In genomic region chr7:141042539-141042938, GRCm38 (mm10) we compare ENCODE assay signal across 14 mouse cellular contexts. TPM values are rescaled to one million over a fixed set of nuclear protein-coding genes. Genes with fewer than 3 reads are reported as not detected.
DNase-seq lines count a peak whose midpoint lies in the region; ATAC-seq and TF ChIP-seq lines count a peak whose summit lies in the region.
"Had no signal": no experiment of that assay in that cellular context is flagged by ENCODE, and none has a peak within 500 bp of the region (broad histone marks: within the 10 kb centered on the region; RNA-seq: fewer than 3 reads in every experiment).

No protein-coding gene starts in this region.

- no peak overlapping the region for H3K9ac ChIP-seq in ES-Bruce4 (ENCODE audit: low read depth, poor library complexity, severe bottlenecking)
- H3K9ac ChIP-seq in intestine, embryonic 16.5 days (ENCODE audit: low read depth, low read length): peak overlapping the region; percentile 37; the same call in 1 of the 2 replicates
- H3K9ac ChIP-seq in liver, postnatal 0 days (replicated peaks): no peak overlapping the region
- H3K9ac ChIP-seq in forebrain, embryonic 11.5 days (ENCODE audit: low read length): no peak overlapping the region
- no peak overlapping the region for H3K9ac ChIP-seq in midbrain, embryonic 14.5 days (replicated peaks; ENCODE audit: low read length)
- H3K9ac ChIP-seq: heart, embryonic 12.5 days; hindbrain, embryonic 13.5 days had no signal

- H3K4me1 ChIP-seq in ES-Bruce4 (ENCODE audit: control insufficient read depth, insufficient read depth, low read length): peaks cover 8% of the 10 kb centered on the region
- peaks cover 26% of the 10 kb centered on the region for H3K4me1 ChIP-seq in intestine, embryonic 16.5 days (ENCODE audit: control insufficient read depth, insufficient read depth, low read length)
- H3K4me1 ChIP-seq in liver, postnatal 0 days (ENCODE audit: insufficient read depth): peaks cover 31% of the 10 kb centered on the region
- H3K4me1 ChIP-seq in forebrain, embryonic 11.5 days (replicated peaks; ENCODE audit: control insufficient read depth, insufficient read depth, low read length): no peaks in the 10 kb centered on the region
- H3K4me1 ChIP-seq in midbrain, embryonic 14.5 days (ENCODE audit: control insufficient read depth, insufficient read depth, low read length): 0 out of 2 replicates have a peak, but pooled peaks cover 3% of the 10 kb centered on the region

- no peak overlapping the region for H3K4me2 ChIP-seq in intestine, embryonic 16.5 days (ENCODE audit: low read depth, low read length)
- H3K4me2 ChIP-seq in liver, postnatal 0 days (ENCODE audit: low read depth, low read length): peak overlapping the region; percentile 13; the same call in 1 of the 2 replicates
- no peak overlapping the region for H3K4me2 ChIP-seq in forebrain, embryonic 11.5 days (ENCODE audit: low read depth, low read length, severe bottlenecking)
- H3K4me2 ChIP-seq in midbrain, embryonic 14.5 days (ENCODE audit: low read length): no peak overlapping the region
- H3K4me2 ChIP-seq: heart, embryonic 12.5 days; hindbrain, embryonic 13.5 days had no signal

- 0 out of 2 replicates have a peak, but pooled peaks have one; percentile 50 for TF ChIP-seq EP300 in ES-Bruce4 (IDR thresholded peaks at IDR 0.05; ENCODE audit: insufficient read depth, low read depth, low read length)
- TF ChIP-seq EP300 in liver, postnatal 0 days (IDR thresholded peaks at IDR 0.05; ENCODE audit: low read depth): peak; percentile 87

- H3K4me3 ChIP-seq in ES-Bruce4 (ENCODE audit: low read depth, low read length): no peak overlapping the region
- no peak overlapping the region for H3K4me3 ChIP-seq in intestine, embryonic 16.5 days (ENCODE audit: low read length)
- H3K4me3 ChIP-seq in liver, postnatal 0 days (ENCODE audit: low read depth, low read length): no peak overlapping the region
- H3K4me3 ChIP-seq in forebrain, embryonic 11.5 days (ENCODE audit: low read depth, low read length): no peak overlapping the region
- no peak overlapping the region for H3K4me3 ChIP-seq in midbrain, embryonic 14.5 days (replicated peaks; ENCODE audit: low read depth, low read length)
- H3K4me3 ChIP-seq: heart, embryonic 12.5 days; hindbrain, embryonic 13.5 days had no signal

- DNase-seq in c-Kit-positive CD71-positive TER-119-negative erythroid progenitor cells, embryonic 14.5 days (ENCODE audit: low read depth): peak; percentile 72
- DNase-seq in liver, postnatal 0 days: peak; percentile 24
- no peak for DNase-seq in forebrain, embryonic 11.5 days (ENCODE audit: low spot score)
- DNase-seq in frontal cortex, postnatal 14 days (ENCODE audit: low spot score in 2 of 2): no peak
- DNase-seq in midbrain, embryonic 14.5 days: no peak
- DNase-seq: lung, postnatal 4 days; thymus, postnatal 25 days had no signal

- no peaks in the 10 kb centered on the region for H3K27me3 ChIP-seq in ES-Bruce4 (ENCODE audit: control insufficient read depth, insufficient read depth, low read length, poor library complexity, severe bottlenecking)
- H3K27me3 ChIP-seq in intestine, embryonic 16.5 days (replicated peaks; ENCODE audit: control insufficient read depth, insufficient read depth, low read length): no peaks in the 10 kb centered on the region
- H3K27me3 ChIP-seq in liver, postnatal 0 days (ENCODE audit: insufficient read depth, low read length): no peaks in the 10 kb centered on the region
- no peaks in the 10 kb centered on the region for H3K27me3 ChIP-seq in forebrain, embryonic 11.5 days (ENCODE audit: control insufficient read depth, insufficient read depth, low read length)
- no peaks in the 10 kb centered on the region for H3K27me3 ChIP-seq in midbrain, embryonic 14.5 days (ENCODE audit: control insufficient read depth, insufficient read depth, low read length)
- H3K27me3 ChIP-seq: hindbrain, embryonic 13.5 days had no signal

- H3K9me3 ChIP-seq in ES-Bruce4 (replicated peaks; ENCODE audit: control insufficient read depth, insufficient read depth, low read length, poor library complexity, severe bottlenecking): no peaks in the 10 kb centered on the region
- no peaks in the 10 kb centered on the region for H3K9me3 ChIP-seq in intestine, embryonic 16.5 days (ENCODE audit: control insufficient read depth, low read length)
- H3K9me3 ChIP-seq in liver, postnatal 0 days (ENCODE audit: low read length): no peaks in the 10 kb centered on the region
- H3K9me3 ChIP-seq in forebrain, embryonic 11.5 days (ENCODE audit: control insufficient read depth, low read length): no peaks in the 10 kb centered on the region
- H3K9me3 ChIP-seq in midbrain, embryonic 14.5 days (ENCODE audit: control insufficient read depth, low read length): no peaks in the 10 kb centered on the region
- H3K9me3 ChIP-seq: heart, embryonic 12.5 days; hindbrain, embryonic 13.5 days had no signal

- H3K27ac ChIP-seq in ES-Bruce4 (ENCODE audit: insufficient read depth, low read length): peak overlapping the region; percentile 12; the same call in 1 of the 2 replicates
- peak overlapping the region; percentile 82 for H3K27ac ChIP-seq in intestine, embryonic 16.5 days (ENCODE audit: low read length)
- 0 out of 2 replicates have a peak overlapping the region, but pooled peaks have one; percentile 24 for H3K27ac ChIP-seq in liver, postnatal 0 days (ENCODE audit: low read depth)
- no peak overlapping the region for H3K27ac ChIP-seq in forebrain, embryonic 11.5 days (ENCODE audit: low read depth, low read length)
- no peak overlapping the region for H3K27ac ChIP-seq in midbrain, embryonic 14.5 days (replicated peaks; ENCODE audit: low read depth, low read length)
- H3K27ac ChIP-seq: hindbrain, embryonic 13.5 days had no signal

- WGBS in intestine, embryonic 16.5 days: 37% methylated on average over 4 of the region's 4 CpGs
- WGBS in liver, postnatal 0 days (ENCODE audit: insufficient replicate concordance): 43% methylated on average over 4 of the region's 4 CpGs
- 46% methylated on average over 4 of the region's 4 CpGs for WGBS in forebrain, embryonic 11.5 days
- whole genome bisulfite sequencing in midbrain, embryonic 14.5 days: 66% methylated on average over 4 of the region's 4 CpGs

- TF ChIP-seq CTCF in ES-Bruce4 (IDR thresholded peaks at IDR 0.05; ENCODE audit: low read depth, low read length): no peak
- TF ChIP-seq CTCF in liver, postnatal 0 days (IDR thresholded peaks at IDR 0.05; ENCODE audit: low read depth): no peak

- peak; percentile 77 for ATAC-seq in intestine, embryonic 16.5 days
- peak; percentile 62 for ATAC-seq in liver, postnatal 0 days
- ATAC-seq in forebrain, embryonic 11.5 days (replicated peaks; ENCODE audit: low FRiP score): no peak
- ATAC-seq in midbrain, embryonic 14.5 days (ENCODE audit: low FRiP score, low TSS enrichment): no peak

- no peak for TF ChIP-seq POLR2A in ES-Bruce4 (IDR thresholded peaks at IDR 0.05; ENCODE audit: insufficient read depth, low read length)

- no peaks in the 10 kb centered on the region for H3K36me3 ChIP-seq in ES-Bruce4 (ENCODE audit: control insufficient read depth, insufficient read depth, low read length, poor library complexity, severe bottlenecking)
- no peaks in the 10 kb centered on the region for H3K36me3 ChIP-seq in intestine, embryonic 16.5 days (ENCODE audit: control insufficient read depth, insufficient read depth, low read length)
- H3K36me3 ChIP-seq in liver, postnatal 0 days (replicated peaks; ENCODE audit: insufficient read depth, low read length): no peaks in the 10 kb centered on the region
- no peaks in the 10 kb centered on the region for H3K36me3 ChIP-seq in forebrain, embryonic 11.5 days (ENCODE audit: control insufficient read depth, insufficient read depth, low read length)
- H3K36me3 ChIP-seq in midbrain, embryonic 14.5 days (ENCODE audit: control insufficient read depth, insufficient read depth, low read length): no peaks in the 10 kb centered on the region
- H3K36me3 ChIP-seq: heart, embryonic 12.5 days; hindbrain, embryonic 13.5 days had no signal

RNA-seq across cellular contexts. Expression of gene Gm17387, which starts 13.6 kb away (rescaled TPM):
- not detected in 2 replicates for polyA plus RNA-seq in ES-Bruce4 (2011; ENCODE audit: insufficient read depth, insufficient read length, low read depth, missing spikeins)
- not detected in 2 replicates for polyA plus RNA-seq in intestine, embryonic 16.5 days (2015; fragmentation: Nextera tagmentation; extraction: Ambion mirVana)
- polyA plus RNA-seq in liver, postnatal 0 days (2015; fragmentation: Nextera tagmentation; extraction: Ambion mirVana): not detected in 2 replicates
- polyA plus RNA-seq in forebrain, embryonic 11.5 days (2014; fragmentation: Nextera tagmentation; extraction: Ambion mirVana): not detected in 2 replicates
- not detected in 2 replicates for polyA plus RNA-seq in midbrain, embryonic 14.5 days (2014; fragmentation: Nextera tagmentation; extraction: Ambion mirVana)
- polyA plus RNA-seq: frontal cortex, adult 2 months; heart, embryonic 12.5 days; hindbrain, embryonic 13.5 days; kidney, postnatal 0 days; spleen, adult 2 months had no signal

RNA-seq across cellular contexts. Expression of gene B4galnt4, which starts 18.4 kb away (rescaled TPM):
- 18.3 and 22.2 TPM in 2 replicates for polyA plus RNA-seq in ES-Bruce4 (2011; ENCODE audit: insufficient read depth, insufficient read length, low read depth, missing spikeins)
- polyA plus RNA-seq in intestine, embryonic 16.5 days (2015; fragmentation: Nextera tagmentation; extraction: Ambion mirVana): 7.2 and 7.3 TPM in 2 replicates
- polyA plus RNA-seq in liver, postnatal 0 days (2015; fragmentation: Nextera tagmentation; extraction: Ambion mirVana): 0.15 and 0.34 TPM in 2 replicates
- polyA plus RNA-seq in forebrain, embryonic 11.5 days (2014; fragmentation: Nextera tagmentation; extraction: Ambion mirVana): 22.3 and 23.5 TPM in 2 replicates
- polyA plus RNA-seq in midbrain, embryonic 14.5 days (2014; fragmentation: Nextera tagmentation; extraction: Ambion mirVana): 44.1 and 56.0 TPM in 2 replicates

RNA-seq across cellular contexts. Expression of gene Ifitm6, which starts 24.8 kb away (rescaled TPM):
- not detected in 2 replicates for polyA plus RNA-seq in ES-Bruce4 (2011; ENCODE audit: insufficient read depth, insufficient read length, low read depth, missing spikeins)
- 1.9 and 2.0 TPM in 2 replicates for polyA plus RNA-seq in intestine, embryonic 16.5 days (2015; fragmentation: Nextera tagmentation; extraction: Ambion mirVana)
- 53.6 and 54.4 TPM in 2 replicates for polyA plus RNA-seq in liver, postnatal 0 days (2015; fragmentation: Nextera tagmentation; extraction: Ambion mirVana)
- polyA plus RNA-seq in forebrain, embryonic 11.5 days (2014; fragmentation: Nextera tagmentation; extraction: Ambion mirVana): not detected in 2 replicates
- polyA plus RNA-seq in midbrain, embryonic 14.5 days (2014; fragmentation: Nextera tagmentation; extraction: Ambion mirVana): 0.34 and 0.35 TPM in 2 replicates
- polyA plus RNA-seq: heart, embryonic 12.5 days had no signal

RNA-seq across cellular contexts. Expression of gene Ifitm3, which starts 32.0 kb away (rescaled TPM):
- polyA plus RNA-seq in ES-Bruce4 (2011; ENCODE audit: insufficient read depth, insufficient read length, low read depth, missing spikeins): 410 and 433 TPM in 2 replicates
- 255 and 269 TPM in 2 replicates for polyA plus RNA-seq in intestine, embryonic 16.5 days (2015; fragmentation: Nextera tagmentation; extraction: Ambion mirVana)
- polyA plus RNA-seq in liver, postnatal 0 days (2015; fragmentation: Nextera tagmentation; extraction: Ambion mirVana): 295 and 298 TPM in 2 replicates
- polyA plus RNA-seq in forebrain, embryonic 11.5 days (2014; fragmentation: Nextera tagmentation; extraction: Ambion mirVana): 9.4 and 9.7 TPM in 2 replicates
- 18.8 and 66.5 TPM in 2 replicates for polyA plus RNA-seq in midbrain, embryonic 14.5 days (2014; fragmentation: Nextera tagmentation; extraction: Ambion mirVana)

RNA-seq across cellular contexts. Expression of gene Pkp3, which starts 35.5 kb away (rescaled TPM):
- polyA plus RNA-seq in ES-Bruce4 (2011; ENCODE audit: insufficient read depth, insufficient read length, low read depth, missing spikeins): 19.6 and 22.0 TPM in 2 replicates
- 31.3 and 32.4 TPM in 2 replicates for polyA plus RNA-seq in intestine, embryonic 16.5 days (2015; fragmentation: Nextera tagmentation; extraction: Ambion mirVana)
- polyA plus RNA-seq in liver, postnatal 0 days (2015; fragmentation: Nextera tagmentation; extraction: Ambion mirVana): 1.4 and 1.5 TPM in 2 replicates
- 1.1 and 1.9 TPM in 2 replicates for polyA plus RNA-seq in forebrain, embryonic 11.5 days (2014; fragmentation: Nextera tagmentation; extraction: Ambion mirVana)
- polyA plus RNA-seq in midbrain, embryonic 14.5 days (2014; fragmentation: Nextera tagmentation; extraction: Ambion mirVana): not detected in 2 replicates

Comparison
In these comparisons a context has a peak if more than half of its experiments do, and no peak if none do; other contexts are left out.
1. H3K27ac ChIP-seq: peak in ES-Bruce4 (single experiment), intestine, embryonic 16.5 days (single experiment) and liver, postnatal 0 days (single experiment); none in forebrain, embryonic 11.5 days (single experiment) and midbrain, embryonic 14.5 days (single experiment).
2. DNase-seq: peak in c-Kit-positive CD71-positive TER-119-negative erythroid progenitor cells, embryonic 14.5 days (single experiment) and liver, postnatal 0 days (single experiment); none in forebrain, embryonic 11.5 days (single experiment), frontal cortex, postnatal 14 days (0 of 2) and midbrain, embryonic 14.5 days (single experiment).
3. ATAC-seq: peak in intestine, embryonic 16.5 days (single experiment) and liver, postnatal 0 days (single experiment); none in forebrain, embryonic 11.5 days (single experiment) and midbrain, embryonic 14.5 days (single experiment).
4. RNA of gene Ifitm6, which starts 24.8 kb away (polyA plus RNA-seq): 53.6 to 54.4 TPM in liver, postnatal 0 days; 1.9 to 2.0 TPM in intestine, embryonic 16.5 days, 0.34 to 0.35 TPM in midbrain, embryonic 14.5 days, not detected in ES-Bruce4 and not detected in forebrain, embryonic 11.5 days; every median in the first group is over 10 times any median in the second.